Mouse (Mus musculus) ES-E14 (cell line): ENCODE measurements at regions not wholly inside any gene's neighbourhood (a gene's known extent, or its start where the extent isn't known, plus 50 kb on each side); places are given as distances from the start of the nearest gene placed in this dataset.

Source experiments
- ZC3H11A ChIP-seq: IDR thresholded peaks from 2 replicates; pipeline ENCODE4 v1.6.1; 2012; ENCODE audit warnings: low read depth, mild to moderate bottlenecking, inconsistent platforms, low read length, borderline replicate concordance
- ZNF384 ChIP-seq: IDR thresholded peaks from 2 replicates; pipeline ENCODE4 v1.6.1; 2012; ENCODE audit warnings: low read depth, low read length, inconsistent platforms

GRCm38 (mm10) chr6:88965361-88966226 lies 63.5 kb downstream of the Tpra1 start:
- no peak for TF ChIP-seq ZNF384
- no peak for TF ChIP-seq ZC3H11A
